Mouse (Mus musculus) brain, embryonic 14.5 days (tissue): Measurements from ENCODE around the gene Rasa3.

ENCODE experiments used
- CTCF ChIP-seq: fragments of 200-500 bp; IDR thresholded peaks from 2 replicates; pipeline ENCODE4 v1.5.1; 2012; ENCODE audit warnings: inconsistent platforms, mild to moderate bottlenecking, moderate library complexity, borderline replicate concordance; ENCODE audit not compliant: insufficient read depth, insufficient read length; ENCODE audit errors: extremely low read depth
- POLR2A ChIP-seq: fragments of 200-500 bp; IDR thresholded peaks from 2 replicates; pipeline ENCODE4 v1.6.1; 2012; ENCODE audit warnings: mild to moderate bottlenecking, inconsistent platforms, borderline replicate concordance; ENCODE audit not compliant: poor library complexity, insufficient read depth, insufficient read length, severe bottlenecking; ENCODE audit errors: extremely low read depth

- no peak for TF ChIP-seq POLR2A
- TF ChIP-seq CTCF, result no peak
Measured at GRCm38 (mm10) chr8:13540122-13540521, 137.3 kb downstream of the Rasa3 start.
